Mouse (Mus musculus) layer of hippocampus, adult 2 months (tissue): Measurements from ENCODE around the gene Smok2a. TPM values are rescaled to one million over a fixed set of nuclear protein-coding genes. Genes with fewer than 3 reads are reported as not detected.
A peak's percentile ranks its signal among the peaks of the same experiment; 100 is the strongest.
"Not testable (repeated sequence)": the region's sequence is repeated elsewhere in the genome, so short reads cannot be mapped to it uniquely, and the experiment has no call there.

ENCODE experiments used
- DNase-seq, 2 experiments: peaks; one replicate each; pipeline ENCODE4 v3.0.0; 2022; ENCODE audit warnings: low spot score in 2 of 2
- H3K27ac ChIP-seq: fragments of 200-600 bp; 2 replicates; pipeline ENCODE4 v1.8.1; 2022
- H3K4me3 ChIP-seq: fragments of 200-600 bp; 2 replicates; pipeline ENCODE4 v1.8.1; 2022; ENCODE audit warnings: mild to moderate bottlenecking
- CTCF ChIP-seq: fragments of 200-600 bp; conservative IDR thresholded peaks from 2 replicates; pipeline ENCODE4 v1.8.1; 2022; ENCODE audit warnings: antibody characterized with exemption, mild to moderate bottlenecking, moderate library complexity
- long read RNA-seq, 2 experiments: library from polyadenylated mRNA; stranded (forward); transcript quantifications; one replicate each; pipeline ENCODE4 v2.0.0; 2021; ENCODE audit warnings: borderline mapping rate in 2 of 2
- total RNA-seq, 2 experiments: library from RNA; stranded (reverse); gene quantifications; 2 replicates each; pipeline ENCODE4 v1.2.3; 2021

The Smok2a gene
- total RNA-seq = not detected
- long read RNA-seq, experiment 1 = 0 reads
- long read RNA-seq, experiment 2 = 0 reads

GRCm38 (mm10) chr17:13220888-13221287, at the start of gene Smok2a:
Gene Smok2a (plus strand): TSS chr17:13221188.
- H3K4me3 ChIP-seq = no peak within 1 kb of the TSS
- DNase-seq = no peak
- TF ChIP-seq CTCF = no peak

GRCm38 (mm10) chr17:13173578-13173977, 47.4 kb upstream of the Smok2a start:
- H3K4me3 ChIP-seq, H3K27ac ChIP-seq, DNase-seq: not testable (repeated sequence)

More at GRCm38 (mm10) chr17:13220888-13221287, at the start of gene Smok2a:
- H3K27ac ChIP-seq = no peak within 1 kb of the TSS

GRCm38 (mm10) chr17:13174029-13174428, 47.0 kb upstream of the Smok2a start:
- DNase-seq, H3K4me3 ChIP-seq, H3K27ac ChIP-seq: not testable (repeated sequence)
- peak; percentile 8; the same call in 1 of the 2 replicates for TF ChIP-seq CTCF

DNA sequence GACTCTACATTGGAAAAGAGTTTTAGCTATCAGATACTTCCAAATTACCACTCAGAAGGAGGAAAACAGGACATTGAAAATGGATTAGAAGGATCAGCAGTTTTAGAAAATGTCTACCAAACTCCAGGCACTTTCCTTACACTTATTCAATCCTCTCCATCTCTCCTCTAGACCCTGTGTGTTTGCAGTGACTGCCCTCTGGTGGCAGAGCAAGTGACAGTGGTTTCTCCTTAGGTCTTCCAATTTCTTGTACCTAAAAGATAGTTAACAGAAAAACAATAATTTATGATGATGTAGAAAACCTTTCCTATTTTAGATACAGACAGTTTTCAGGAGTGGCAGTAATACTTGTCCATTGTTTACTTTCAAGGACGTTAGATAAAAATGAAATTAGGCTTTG, 45.4 kb upstream of the Smok2a start:
- not testable (repeated sequence) for H3K4me3 ChIP-seq, DNase-seq, H3K27ac ChIP-seq

GRCm38 (mm10) chr17:13177796-13178195, 43.2 kb upstream of the Smok2a start:
- not testable (repeated sequence) for DNase-seq

GRCm38 (mm10) chr17:13179021-13179420, 42.0 kb upstream of the Smok2a start:
- not testable (repeated sequence) for H3K4me3 ChIP-seq, DNase-seq, H3K27ac ChIP-seq

More at GRCm38 (mm10) chr17:13177796-13178195, 43.2 kb upstream of the Smok2a start:
- not testable (repeated sequence) for H3K4me3 ChIP-seq, H3K27ac ChIP-seq

GRCm38 (mm10) chr17:13180491-13180890, 40.5 kb upstream of the Smok2a start:
- DNase-seq, H3K4me3 ChIP-seq, H3K27ac ChIP-seq: not testable (repeated sequence)

DNA sequence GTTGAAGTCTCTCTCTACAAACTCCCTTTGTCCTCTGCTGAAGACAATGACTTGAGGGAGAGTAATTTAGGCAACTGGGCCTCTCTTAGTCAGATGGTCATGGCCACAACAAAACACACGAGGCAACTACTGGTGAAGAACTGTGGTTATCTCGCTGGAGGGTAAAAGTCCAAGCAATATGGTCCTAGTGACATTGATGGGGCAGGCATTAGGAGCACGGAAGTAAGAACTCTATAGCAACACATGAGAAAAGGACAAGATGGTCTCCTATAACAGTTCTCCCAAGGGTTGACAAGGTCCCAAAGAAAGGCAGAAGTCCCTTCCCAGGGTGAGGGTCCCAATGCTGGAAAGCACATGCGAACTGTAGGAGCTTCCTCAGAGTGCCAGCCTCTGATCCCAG, 38.3 kb upstream of the Smok2a start:
- DNase-seq, H3K27ac ChIP-seq, H3K4me3 ChIP-seq: not testable (repeated sequence)

DNA sequence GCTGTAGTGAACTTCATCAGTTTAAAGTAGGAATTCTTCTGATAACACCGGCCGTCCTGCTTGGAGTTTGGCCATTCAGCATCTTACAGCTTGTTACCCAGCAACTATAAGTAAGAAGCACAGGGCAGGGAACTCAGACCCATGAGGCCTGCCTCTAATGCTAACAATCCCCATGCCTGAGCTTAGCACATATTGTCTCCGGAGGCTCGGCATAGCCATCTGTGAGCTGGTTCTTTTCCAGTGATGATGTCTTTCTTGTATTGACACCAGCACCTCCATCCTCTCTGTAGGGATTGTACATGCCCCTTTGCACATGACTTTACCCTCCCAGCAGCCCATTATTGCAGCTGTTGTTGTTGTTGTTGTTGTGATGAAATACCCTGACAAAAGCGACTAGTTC, 36.5 kb upstream of the Smok2a start:
- not testable (repeated sequence) for H3K4me3 ChIP-seq
- H3K27ac ChIP-seq = peak overlapping the region; percentile 49; the same call in 1 of the 2 replicates
- peak; percentile 29 to 34 for DNase-seq

DNA sequence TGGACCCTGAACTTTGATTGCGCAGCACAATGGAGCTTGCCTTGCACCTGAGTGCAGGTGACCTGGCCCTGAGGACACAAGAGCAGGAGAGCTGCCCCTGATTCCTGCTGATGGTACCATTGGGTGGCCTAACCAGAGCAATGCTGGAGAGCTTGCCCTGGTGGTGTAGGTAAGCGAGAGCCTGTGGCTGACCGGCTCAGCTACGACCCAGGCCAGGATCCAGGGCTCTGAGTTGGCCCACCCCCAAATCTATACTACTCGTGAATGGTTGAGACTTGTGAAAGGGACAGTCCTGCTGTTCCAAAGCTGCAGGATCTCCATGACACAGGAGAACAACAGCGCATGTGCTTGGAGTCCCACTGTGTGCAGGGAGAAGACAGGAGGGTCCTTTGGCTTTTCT, 34.4 kb upstream of the Smok2a start:
- not testable (repeated sequence) for H3K4me3 ChIP-seq, DNase-seq, H3K27ac ChIP-seq

DNA sequence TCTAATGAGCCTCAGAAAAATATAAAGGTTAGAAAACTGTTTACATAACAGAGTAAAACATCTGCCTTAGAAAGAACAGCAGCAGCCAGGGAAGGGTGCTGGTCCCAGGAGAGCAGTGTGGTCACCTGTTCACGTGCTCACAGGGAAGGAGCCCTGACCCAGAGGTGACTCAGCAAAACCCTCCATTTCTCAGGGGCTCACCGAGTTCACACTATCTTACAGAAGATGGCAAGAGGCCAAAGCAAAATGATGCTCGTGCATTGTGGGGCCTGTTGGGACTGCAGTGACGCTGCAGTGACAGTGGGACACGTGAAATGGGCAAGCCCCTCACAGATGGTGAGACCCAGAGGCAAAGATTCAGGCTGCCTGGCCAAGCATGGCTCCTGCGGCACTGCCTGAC, 33.4 kb upstream of the Smok2a start:
- H3K4me3 ChIP-seq, DNase-seq: not testable (repeated sequence)
- H3K27ac ChIP-seq = peak overlapping the region; percentile 56

GRCm38 (mm10) chr17:13188846-13189245, 32.1 kb upstream of the Smok2a start:
- H3K4me3 ChIP-seq, DNase-seq, H3K27ac ChIP-seq: not testable (repeated sequence)

DNA sequence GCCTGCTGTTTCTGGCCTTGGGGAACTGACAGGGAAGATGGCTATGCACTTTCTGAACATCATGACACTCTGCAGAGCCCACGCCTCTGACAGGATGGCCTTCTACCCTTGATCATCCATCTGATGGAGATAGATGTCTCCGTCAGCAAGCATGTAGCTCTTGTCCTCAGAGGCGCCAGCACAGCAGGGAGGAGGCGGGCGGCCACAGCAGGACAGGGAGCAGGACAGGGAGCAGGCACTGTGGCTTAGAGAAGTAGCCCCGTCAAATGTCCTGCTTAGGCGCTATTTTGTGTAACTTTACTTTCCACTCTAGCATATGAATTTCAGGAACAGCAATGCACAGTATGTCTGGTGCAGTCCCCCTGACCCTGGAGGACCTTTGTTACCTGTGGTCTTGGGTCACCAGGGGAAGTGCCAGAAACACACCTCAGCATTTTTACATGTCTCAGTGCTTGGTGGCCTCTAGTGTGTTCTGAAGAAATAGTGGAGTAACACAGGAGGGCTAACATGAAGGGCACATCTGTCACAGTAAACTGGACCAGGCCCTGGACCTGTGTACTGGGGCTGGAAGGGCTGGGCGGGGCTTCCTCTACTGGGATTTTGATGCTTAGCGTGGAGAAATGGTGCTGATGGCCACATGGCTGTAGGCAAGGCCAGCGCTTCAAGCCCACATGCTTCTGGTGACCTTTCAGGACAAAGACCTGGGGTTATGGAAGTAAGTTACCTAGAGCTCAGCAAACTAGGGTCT, 30.0 kb upstream of the Smok2a start:
- H3K27ac ChIP-seq, H3K4me3 ChIP-seq, DNase-seq: not testable (repeated sequence)

DNA sequence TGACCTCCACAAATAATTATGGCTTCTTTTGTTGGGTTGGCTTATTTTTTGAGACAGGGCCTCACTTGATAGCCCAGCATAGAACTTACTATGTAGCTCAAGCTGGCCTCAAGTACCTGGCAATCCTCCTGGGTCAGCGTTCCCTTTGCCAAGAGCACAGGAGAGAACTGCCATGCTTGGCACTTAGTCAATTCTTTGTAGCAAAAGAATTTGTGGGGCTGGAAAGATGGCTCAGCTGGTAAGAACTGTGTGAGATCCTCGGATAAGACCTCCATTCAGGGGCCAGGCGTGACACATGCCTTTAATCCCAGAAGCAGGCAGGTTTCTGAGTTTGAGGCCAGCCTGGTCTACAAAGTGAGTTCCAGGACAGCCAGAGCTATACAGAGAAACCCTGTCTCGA, 24.5 kb upstream of the Smok2a start:
- H3K4me3 ChIP-seq, H3K27ac ChIP-seq, DNase-seq: not testable (repeated sequence)

GRCm38 (mm10) chr17:13198812-13199211, 22.2 kb upstream of the Smok2a start:
- not testable (repeated sequence) for H3K27ac ChIP-seq, DNase-seq, H3K4me3 ChIP-seq

GRCm38 (mm10) chr17:13199880-13200409, 21.0 kb upstream of the Smok2a start:
- not testable (repeated sequence) for DNase-seq, H3K4me3 ChIP-seq, H3K27ac ChIP-seq

DNA sequence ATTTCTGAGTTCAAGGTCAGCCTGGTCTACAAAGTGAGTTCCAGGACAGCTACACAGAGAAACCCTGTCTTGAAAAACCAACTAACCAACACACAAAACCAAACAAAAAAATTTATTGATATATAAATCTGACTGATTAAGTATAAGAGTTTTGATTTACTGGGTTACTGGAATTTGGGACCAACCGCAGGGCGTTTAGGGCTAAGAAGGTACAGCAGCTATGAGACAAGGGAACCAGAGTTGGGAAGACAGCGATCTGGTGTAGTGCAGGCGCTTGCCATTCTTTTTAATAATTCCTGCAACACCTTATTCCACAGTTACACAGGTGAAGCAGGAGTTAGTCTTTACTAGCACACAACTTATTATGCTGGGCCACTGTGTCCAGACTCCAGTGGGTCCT, 19.4 kb upstream of the Smok2a start:
- H3K4me3 ChIP-seq, DNase-seq, H3K27ac ChIP-seq: not testable (repeated sequence)

- H3K27ac ChIP-seq, H3K4me3 ChIP-seq, DNase-seq: not testable (repeated sequence)
Observed at GRCm38 (mm10) chr17:13202453-13203107, 18.4 kb upstream of the Smok2a start.

GRCm38 (mm10) chr17:13205247-13205646, 15.7 kb upstream of the Smok2a start:
- H3K27ac ChIP-seq, H3K4me3 ChIP-seq, DNase-seq: not testable (repeated sequence)
